Comparison of ENCODE assay signal across 8 mouse cellular contexts in the genomic region with DNA sequence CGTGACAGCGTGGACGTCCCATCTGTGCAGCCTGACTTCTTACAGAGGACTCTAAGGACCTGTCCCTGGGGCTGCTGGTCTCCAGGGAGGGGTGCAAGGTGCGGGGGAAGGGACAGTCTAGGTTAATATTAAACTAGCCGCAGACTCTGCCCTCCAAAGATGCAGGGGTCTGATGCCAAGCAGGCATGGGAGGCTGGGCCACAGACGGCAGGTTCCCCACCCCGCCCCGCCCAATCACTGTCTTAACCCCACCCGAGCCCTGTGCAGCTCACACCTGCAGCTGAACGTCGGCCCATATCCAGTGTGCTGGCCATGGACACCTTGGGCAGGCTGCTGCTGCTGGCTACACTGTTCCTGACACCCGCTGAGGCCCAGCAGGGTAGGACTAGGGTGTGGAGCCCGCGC. TPM values are rescaled to one million over a fixed set of nuclear protein-coding genes. Genes with fewer than 3 reads are reported as not detected.
DNase-seq lines count a peak whose midpoint lies in the region; ATAC-seq and TF ChIP-seq lines count a peak whose summit lies in the region.

Smim24 (plus strand) TSS at position 271 of the 405 bp plus-strand sequence.

- no peak for ATAC-seq in lung, embryonic 14.5 days (ENCODE audit: insufficient read depth)
- no peak for ATAC-seq in forebrain, embryonic 13.5 days
- ATAC-seq in neural tube, embryonic 13.5 days (ENCODE audit: low read depth) = no peak

- H3K27me3 ChIP-seq in lung, embryonic 14.5 days (ENCODE audit: insufficient read depth, low read length) = no peaks in the 10 kb centered on the region
- H3K27me3 ChIP-seq in forebrain, embryonic 13.5 days = no peaks in the 10 kb centered on the region
- H3K27me3 ChIP-seq in neural tube, embryonic 13.5 days = no peaks in the 10 kb centered on the region

- H3K4me3 ChIP-seq in lung, embryonic 14.5 days (ENCODE audit: low read depth, low read length) = peak within 1 kb of the TSS; percentile 24
- peak within 1 kb of the TSS; percentile 12 for H3K4me3 ChIP-seq in forebrain, embryonic 13.5 days
- peak within 1 kb of the TSS; percentile 15 for H3K4me3 ChIP-seq in neural tube, embryonic 13.5 days

- 47% methylated on average over 14 of the region's 14 CpGs for WGBS in lung, embryonic 14.5 days
- WGBS in forebrain, embryonic 13.5 days = 70% methylated on average over 14 of the region's 14 CpGs
- 58% methylated on average over 14 of the region's 14 CpGs for WGBS in neural tube, embryonic 13.5 days

- no peak for DNase-seq in lung, embryonic 14.5 days
- DNase-seq in lung, postnatal 4 days = no peak
- DNase-seq in kidney, postnatal 10 days = peak; percentile 70
- no peak for DNase-seq in frontal cortex, postnatal 10 days (ENCODE audit: low spot score in 2 of 2)
- no peak for DNase-seq in layer of hippocampus, adult 18-20 months (ENCODE audit: low spot score in 2 of 2)
- DNase-seq in adrenal gland, postnatal 25 days = no peak

- TF ChIP-seq CTCF in lung, embryonic 14.5 days (IDR thresholded peaks at IDR 0.05; ENCODE audit: low read depth) = no peak

- H3K4me2 ChIP-seq in lung, embryonic 14.5 days = peak within 1 kb of the TSS; percentile 64
- H3K4me2 ChIP-seq in forebrain, embryonic 13.5 days = peak within 1 kb of the TSS; percentile 43
- peak within 1 kb of the TSS; percentile 47 for H3K4me2 ChIP-seq in neural tube, embryonic 13.5 days

- peak within 1 kb of the TSS; percentile 48 for H3K9ac ChIP-seq in lung, embryonic 14.5 days
- peak within 1 kb of the TSS; percentile 38 for H3K9ac ChIP-seq in forebrain, embryonic 13.5 days
- H3K9ac ChIP-seq in neural tube, embryonic 13.5 days = peak within 1 kb of the TSS; percentile 63

- no peaks in the 10 kb centered on the region for H3K9me3 ChIP-seq in lung, embryonic 14.5 days (ENCODE audit: low read depth, low read length)
- H3K9me3 ChIP-seq in forebrain, embryonic 13.5 days (replicated peaks) = no peaks in the 10 kb centered on the region
- H3K9me3 ChIP-seq in neural tube, embryonic 13.5 days = no peaks in the 10 kb centered on the region

- no peaks in the 10 kb centered on the region; the same call in 1 of the 2 replicates for H3K4me1 ChIP-seq in lung, embryonic 14.5 days (ENCODE audit: insufficient read depth)
- H3K4me1 ChIP-seq in forebrain, embryonic 13.5 days = peaks cover 18% of the 10 kb centered on the region
- peaks cover 41% of the 10 kb centered on the region for H3K4me1 ChIP-seq in neural tube, embryonic 13.5 days (replicated peaks)

- H3K27ac ChIP-seq in lung, embryonic 14.5 days (ENCODE audit: low read depth) = no peak within 1 kb of the TSS
- no peak within 1 kb of the TSS for H3K27ac ChIP-seq in forebrain, embryonic 13.5 days
- peak within 1 kb of the TSS; percentile 64 for H3K27ac ChIP-seq in neural tube, embryonic 13.5 days (replicated peaks)

- peaks cover 27% of the 10 kb centered on the region for H3K36me3 ChIP-seq in lung, embryonic 14.5 days (ENCODE audit: insufficient read depth)
- peaks cover 33% of the 10 kb centered on the region for H3K36me3 ChIP-seq in forebrain, embryonic 13.5 days (ENCODE audit: poor library complexity, severe bottlenecking)
- H3K36me3 ChIP-seq in neural tube, embryonic 13.5 days = peaks cover 25% of the 10 kb centered on the region

RNA-seq across cellular contexts. Expression of gene Smim24, which starts in this region (rescaled TPM):
- 2.8 and 3.3 TPM in 2 replicates for polyA plus RNA-seq in lung, embryonic 14.5 days (2014; fragmentation: Nextera tagmentation; extraction: Ambion mirVana)
- polyA plus RNA-seq in forebrain, embryonic 13.5 days (2015; fragmentation: Nextera tagmentation; extraction: Ambion mirVana) = 1.8 TPM in 2 replicates
- polyA plus RNA-seq in neural tube, embryonic 13.5 days (2015; fragmentation: Nextera tagmentation; extraction: Ambion mirVana) = 1.8 and 3.1 TPM in 2 replicates
- total RNA-seq in layer of hippocampus, adult 18-20 months (2021) = 1 to 10 TPM; 1.8 to 2.4 TPM
- total RNA-seq in adrenal gland, postnatal 25 days (2021) = 1.4 TPM in 1 of 2 replicates, not detected in the other
